Mouse (Mus musculus): ENCODE measurements at regions not wholly inside any gene's neighbourhood (a gene's known extent, or its start where the extent isn't known, plus 50 kb on each side); places are given as distances from the start of the nearest gene placed in this dataset.

DNA sequence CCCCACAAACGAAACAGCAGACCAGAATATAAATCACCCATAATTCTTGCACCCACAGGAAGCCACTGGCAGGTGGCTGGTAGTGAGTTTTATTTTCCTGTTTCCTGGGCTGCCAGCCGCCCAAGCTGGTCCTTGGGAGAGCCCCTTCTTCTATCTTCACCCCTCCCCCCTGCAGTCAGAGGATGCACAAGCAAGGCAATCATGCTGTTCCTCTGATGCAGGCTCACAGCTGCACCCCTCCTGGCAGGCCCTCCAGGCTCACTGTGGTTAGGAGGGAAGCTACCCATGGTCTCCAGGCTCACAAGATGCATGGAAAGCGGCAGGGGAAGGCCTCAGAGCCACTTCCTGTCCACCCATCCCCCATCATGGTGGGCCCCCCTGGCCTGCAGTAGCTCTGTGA lies 79.3 kb upstream of the Aldh1b1 start:
- H3K27me3 ChIP-seq (ENCODE audit: control insufficient read depth, insufficient read depth, insufficient read length): peaks cover 14% of the 10 kb centered on the region
- no peak overlapping the region for H3K4me2 ChIP-seq (ENCODE audit: low read depth)
- H3K4me3 ChIP-seq: no peak overlapping the region
- TF ChIP-seq MYOD1 (IDR thresholded peaks at IDR 0.05; ENCODE audit: control insufficient read depth in 1 of 3, insufficient read length in 2 of 3, low read depth in 2 of 3) (peak in 1 of 3 experiments; percentile 45), POLR2AphosphoS2 (IDR thresholded peaks at IDR 0.05; ENCODE audit: insufficient read length, low read depth) (no peak), SRF (IDR thresholded peaks at IDR 0.05; ENCODE audit: control insufficient read depth, insufficient read length, low read depth) (no peak)
- H3ac ChIP-seq (ENCODE audit: control insufficient read depth, insufficient read length): no peak overlapping the region
- H3K36me3 ChIP-seq (ENCODE audit: control insufficient read depth, insufficient read depth): no peaks in the 10 kb centered on the region
- H3K79me2 ChIP-seq (ENCODE audit: control insufficient read depth, insufficient read depth): no peaks in the 10 kb centered on the region

DNA sequence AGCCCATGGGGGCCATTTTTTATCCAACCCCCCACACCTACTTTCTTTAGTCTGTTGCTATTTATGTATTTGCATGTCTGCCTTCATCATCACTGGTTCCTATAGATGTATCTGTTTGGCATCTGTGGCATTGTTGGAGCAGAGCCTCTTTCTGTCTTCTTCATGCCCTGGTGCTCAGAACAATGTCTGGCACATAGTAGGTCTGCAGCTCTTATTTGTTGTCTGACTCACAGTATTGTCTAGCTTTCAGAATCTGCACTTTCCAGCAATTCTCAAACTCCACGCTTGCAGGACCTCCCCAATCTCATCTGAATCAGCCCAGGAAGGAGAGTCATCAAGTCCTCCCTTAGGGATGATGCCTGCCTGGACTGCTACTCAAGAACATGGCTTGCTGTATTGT lies 82.9 kb upstream of the Aldh1b1 start:
- Histone ChIP-seq H3K27me3 (ENCODE audit: control insufficient read depth, insufficient read depth, insufficient read length) (peaks cover 5% of the 10 kb centered on the region), H3K4me2 (ENCODE audit: low read depth) (no peak overlapping the region), H3K79me2 (ENCODE audit: control insufficient read depth, insufficient read depth) (no peaks in the 10 kb centered on the region), H3K4me3 (no peak overlapping the region), H3K36me3 (ENCODE audit: control insufficient read depth, insufficient read depth) (no peaks in the 10 kb centered on the region), H3ac (ENCODE audit: control insufficient read depth, insufficient read length) (no peak overlapping the region)
- TF ChIP-seq TCF12 (IDR thresholded peaks at IDR 0.05; ENCODE audit: insufficient read depth, poor library complexity, severe bottlenecking) (no peak), MAX (IDR thresholded peaks at IDR 0.05; ENCODE audit: low read depth) (no peak), SRF (IDR thresholded peaks at IDR 0.05; ENCODE audit: control insufficient read depth, insufficient read length, low read depth) (no peak), POLR2AphosphoS2 (IDR thresholded peaks at IDR 0.05; ENCODE audit: insufficient read length, low read depth) (no peak), TCF3 (IDR thresholded peaks at IDR 0.05; ENCODE audit: insufficient read length, low read depth) (no peak), MYOG (IDR thresholded peaks at IDR 0.05; ENCODE audit: control insufficient read depth in 1 of 3, insufficient read depth in 1 of 3, insufficient read length in 2 of 3, low read depth in 2 of 3) (no peak), USF1 (IDR thresholded peaks at IDR 0.05; ENCODE audit: low read depth) (no peak), REST (IDR thresholded peaks at IDR 0.05; ENCODE audit: insufficient read depth, insufficient read length) (no peak), E2F4 (IDR thresholded peaks at IDR 0.05; ENCODE audit: insufficient read depth) (no peak), CEBPB (IDR thresholded peaks at IDR 0.05; ENCODE audit: insufficient read depth, poor library complexity, severe bottlenecking) (no peak), MYOD1 (IDR thresholded peaks at IDR 0.05; ENCODE audit: control insufficient read depth in 1 of 3, insufficient read length in 2 of 3, low read depth in 2 of 3) (no peak), POLR2A (IDR thresholded peaks at IDR 0.05; ENCODE audit: insufficient read length, low read depth) (no peak)

- Histone ChIP-seq H3K36me3 (ENCODE audit: control insufficient read depth, insufficient read depth) (no peaks in the 10 kb centered on the region), H3ac (ENCODE audit: control insufficient read depth, insufficient read length) (no peak overlapping the region), H3K4me3 (no peak overlapping the region), H3K4me2 (ENCODE audit: low read depth) (no peak overlapping the region), H3K79me2 (ENCODE audit: control insufficient read depth, insufficient read depth) (no peaks in the 10 kb centered on the region), H3K27me3 (ENCODE audit: control insufficient read depth, insufficient read depth, insufficient read length) (peaks cover 7% of the 10 kb centered on the region)
- TF ChIP-seq MYOG (IDR thresholded peaks at IDR 0.05; ENCODE audit: control insufficient read depth in 1 of 3, insufficient read depth in 1 of 3, insufficient read length in 2 of 3, low read depth in 2 of 3) (no peak), MYOD1 (IDR thresholded peaks at IDR 0.05; ENCODE audit: control insufficient read depth in 1 of 3, insufficient read length in 2 of 3, low read depth in 2 of 3) (peak in 1 of 3 experiments; percentile 50)
Measured at GRCm38 (mm10) chr4:45713837-45714508, 84.8 kb upstream of the Aldh1b1 start.

GRCm38 (mm10) chr4:45713046-45713706 lies 85.6 kb upstream of the Aldh1b1 start:
- H3K4me3 ChIP-seq: no peak overlapping the region
- H3K36me3 ChIP-seq (ENCODE audit: control insufficient read depth, insufficient read depth): no peaks in the 10 kb centered on the region
- TF ChIP-seq SRF (IDR thresholded peaks at IDR 0.05; ENCODE audit: control insufficient read depth, insufficient read length, low read depth): no peak
- no peak for TF ChIP-seq POLR2AphosphoS2 (IDR thresholded peaks at IDR 0.05; ENCODE audit: insufficient read length, low read depth)
- no peak for TF ChIP-seq USF1 (IDR thresholded peaks at IDR 0.05; ENCODE audit: low read depth)
- no peak for TF ChIP-seq REST (IDR thresholded peaks at IDR 0.05; ENCODE audit: insufficient read depth, insufficient read length)
- no peak for TF ChIP-seq TCF12 (IDR thresholded peaks at IDR 0.05; ENCODE audit: insufficient read depth, poor library complexity, severe bottlenecking)
- TF ChIP-seq POLR2A (IDR thresholded peaks at IDR 0.05; ENCODE audit: insufficient read length, low read depth): no peak
- TF ChIP-seq MAX (IDR thresholded peaks at IDR 0.05; ENCODE audit: low read depth): no peak
- no peak for TF ChIP-seq MYOD1 (IDR thresholded peaks at IDR 0.05; ENCODE audit: control insufficient read depth in 1 of 3, insufficient read length in 2 of 3, low read depth in 2 of 3)
- TF ChIP-seq MYOG (IDR thresholded peaks at IDR 0.05; ENCODE audit: control insufficient read depth in 1 of 3, insufficient read depth in 1 of 3, insufficient read length in 2 of 3, low read depth in 2 of 3): no peak
- TF ChIP-seq E2F4 (IDR thresholded peaks at IDR 0.05; ENCODE audit: insufficient read depth): no peak
- TF ChIP-seq CEBPB (IDR thresholded peaks at IDR 0.05; ENCODE audit: insufficient read depth, poor library complexity, severe bottlenecking): no peak
- no peak for TF ChIP-seq TCF3 (IDR thresholded peaks at IDR 0.05; ENCODE audit: insufficient read length, low read depth)
- H3K79me2 ChIP-seq (ENCODE audit: control insufficient read depth, insufficient read depth): no peaks in the 10 kb centered on the region
- H3ac ChIP-seq (ENCODE audit: control insufficient read depth, insufficient read length): no peak overlapping the region
- H3K4me2 ChIP-seq (ENCODE audit: low read depth): no peak overlapping the region
- H3K27me3 ChIP-seq (ENCODE audit: control insufficient read depth, insufficient read depth, insufficient read length): peaks cover 9% of the 10 kb centered on the region

DNA sequence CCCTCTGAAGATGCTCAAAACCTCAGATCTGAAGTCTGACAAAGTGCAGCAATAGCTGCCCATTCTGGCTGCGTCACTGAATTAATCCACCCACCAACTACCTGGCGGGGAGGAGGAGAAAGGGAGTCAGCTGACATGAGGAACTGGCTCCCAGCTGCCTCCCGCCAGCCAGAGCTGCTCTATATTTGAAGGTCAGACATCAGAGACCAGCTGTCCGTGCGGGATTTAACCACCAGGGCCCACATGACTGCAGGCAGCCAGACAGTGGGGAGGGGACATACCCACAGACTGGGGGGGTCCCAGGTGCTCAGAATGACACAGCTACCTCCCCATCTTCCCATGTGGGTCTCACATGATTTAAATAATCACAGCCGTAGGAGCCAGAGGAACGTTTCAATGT lies 94.8 kb upstream of the Aldh1b1 start:
- no peaks in the 10 kb centered on the region for H3K79me2 ChIP-seq (ENCODE audit: control insufficient read depth, insufficient read depth)
- TF ChIP-seq MYOG (IDR thresholded peaks at IDR 0.05; ENCODE audit: control insufficient read depth in 1 of 3, insufficient read depth in 1 of 3, insufficient read length in 2 of 3, low read depth in 2 of 3) (peak in 2 of 3 experiments; percentile 40 to 85), TCF3 (IDR thresholded peaks at IDR 0.05; ENCODE audit: insufficient read length, low read depth) (no peak), MYOD1 (IDR thresholded peaks at IDR 0.05; ENCODE audit: control insufficient read depth in 1 of 3, insufficient read length in 2 of 3, low read depth in 2 of 3) (peak in 2 of 3 experiments; percentile 39 to 75), TCF12 (IDR thresholded peaks at IDR 0.05; ENCODE audit: insufficient read depth, poor library complexity, severe bottlenecking) (peak; percentile 48), POLR2A (IDR thresholded peaks at IDR 0.05; ENCODE audit: insufficient read length, low read depth) (no peak), USF1 (IDR thresholded peaks at IDR 0.05; ENCODE audit: low read depth) (peak; percentile 22)
- no peaks in the 10 kb centered on the region for H3K36me3 ChIP-seq (ENCODE audit: control insufficient read depth, insufficient read depth)
- no peak overlapping the region for H3K4me3 ChIP-seq
- no peak overlapping the region for H3K4me2 ChIP-seq (ENCODE audit: low read depth)
- no peak overlapping the region for H3ac ChIP-seq (ENCODE audit: control insufficient read depth, insufficient read length)
- H3K27me3 ChIP-seq (ENCODE audit: control insufficient read depth, insufficient read depth, insufficient read length): peaks cover 2% of the 10 kb centered on the region
